Comparison of ENCODE assay signal across 24 mouse cellular contexts in the genomic region with DNA sequence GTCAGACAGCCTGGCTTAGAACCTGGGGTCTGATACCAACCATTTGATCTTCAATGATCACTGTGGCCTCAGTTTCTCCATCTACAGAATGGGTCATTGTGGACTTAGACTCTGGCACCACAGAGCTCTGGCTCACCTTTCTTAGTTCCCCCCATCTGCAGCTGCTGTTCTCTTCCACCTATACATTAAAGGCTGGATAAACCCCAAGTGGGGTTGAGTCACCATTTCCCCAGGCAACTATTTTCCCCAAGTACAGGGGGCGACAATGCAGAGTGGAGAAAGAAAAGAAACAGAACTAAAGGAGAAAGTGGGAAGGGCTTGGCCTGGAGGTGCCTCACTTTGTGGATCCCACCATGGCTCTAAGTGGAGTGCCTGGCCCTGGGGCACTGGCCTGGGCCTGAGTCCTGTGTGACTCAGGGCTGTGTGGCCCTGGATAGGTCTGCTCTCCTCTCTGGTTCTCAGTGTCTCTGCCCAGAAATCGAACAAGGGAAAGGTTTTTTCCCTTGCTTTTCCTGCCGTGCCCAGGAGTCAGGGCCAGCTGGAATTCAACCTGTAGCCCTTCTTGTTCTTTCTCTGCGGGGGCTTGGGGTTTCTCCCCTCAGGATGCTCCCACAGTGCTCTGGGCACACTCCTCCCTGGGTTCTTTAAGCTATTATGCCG. TPM values are rescaled to one million over a fixed set of nuclear protein-coding genes. Genes with fewer than 3 reads are reported as not detected.
DNase-seq lines count a peak whose midpoint lies in the region; ATAC-seq lines count a peak whose summit lies in the region.
"Had no signal": no experiment of that assay in that cellular context is flagged by ENCODE, and none has a peak within 500 bp of the region (broad histone marks: within the 10 kb centered on the region; RNA-seq: fewer than 3 reads in every experiment).

No protein-coding gene starts in this region.

- 67% methylated on average over 5 of the region's 5 CpGs for WGBS in heart, embryonic 11.5 days (ENCODE audit: insufficient replicate concordance)
- 72% methylated on average over 5 of the region's 5 CpGs for WGBS in liver, embryonic 13.5 days (ENCODE audit: insufficient replicate concordance)
- 69% methylated on average over 5 of the region's 5 CpGs for WGBS in intestine, embryonic 14.5 days

- H3K9ac ChIP-seq in heart, embryonic 11.5 days (ENCODE audit: low read depth, low read length) = no peak overlapping the region
- H3K9ac ChIP-seq in liver, embryonic 13.5 days = peak overlapping the region; percentile 34
- H3K9ac ChIP-seq in intestine, embryonic 14.5 days (ENCODE audit: low read length) = no peak overlapping the region
- H3K9ac ChIP-seq: hindbrain, embryonic 15.5 days; limb, embryonic 12.5 days; neural tube, embryonic 12.5 days had no signal

- no peak overlapping the region for H3K27ac ChIP-seq in heart, embryonic 11.5 days (ENCODE audit: low read depth, low read length)
- H3K27ac ChIP-seq in liver, embryonic 13.5 days = peak overlapping the region; percentile 78
- peak overlapping the region; percentile 25; the same call in 1 of the 2 replicates for H3K27ac ChIP-seq in intestine, embryonic 14.5 days (ENCODE audit: low read depth)
- H3K27ac ChIP-seq: hindbrain, embryonic 15.5 days; limb, embryonic 12.5 days; neural tube, embryonic 12.5 days had no signal

- H3K4me3 ChIP-seq in heart, embryonic 11.5 days (ENCODE audit: low read depth, low read length) = no peak overlapping the region
- H3K4me3 ChIP-seq in liver, embryonic 13.5 days (replicated peaks) = no peak overlapping the region
- H3K4me3 ChIP-seq in intestine, embryonic 14.5 days (ENCODE audit: low read depth, low read length) = no peak overlapping the region
- H3K4me3 ChIP-seq: hindbrain, embryonic 15.5 days; limb, embryonic 12.5 days; neural tube, embryonic 12.5 days had no signal

- H3K4me1 ChIP-seq in heart, embryonic 11.5 days (ENCODE audit: control insufficient read depth, insufficient read depth, low read length) = no peaks in the 10 kb centered on the region
- peaks cover 67% of the 10 kb centered on the region for H3K4me1 ChIP-seq in liver, embryonic 13.5 days (replicated peaks)
- H3K4me1 ChIP-seq in intestine, embryonic 14.5 days (replicated peaks; ENCODE audit: control insufficient read depth, insufficient read depth, low read length) = peaks cover 7% of the 10 kb centered on the region; the same call in 1 of the 2 replicates
- H3K4me1 ChIP-seq: limb, embryonic 12.5 days; neural tube, embryonic 12.5 days had no signal

- DNase-seq in heart, adult 11 months = peak; percentile 90
- DNase-seq in liver, embryonic 13.5 days = no peak
- DNase-seq in liver (no peak), 3T3-L1 (ENCODE audit: low read depth, low spot score) (peak; percentile 32)
- no peak for DNase-seq in intestine, embryonic 14.5 days (ENCODE audit: low spot score)
- DNase-seq in adrenal gland, adult 8-10 months = no peak
- no peak for DNase-seq in right cerebral cortex, adult 2 months (ENCODE audit: low spot score in 2 of 2)
- DNase-seq: cerebellum, adult 11-12 months; thymus, adult 2 months had no signal

- peaks cover 4% of the 10 kb centered on the region for H3K27me3 ChIP-seq in heart, embryonic 11.5 days (ENCODE audit: control insufficient read depth, insufficient read depth, low read length)
- H3K27me3 ChIP-seq in liver, embryonic 13.5 days = no peaks in the 10 kb centered on the region
- no peaks in the 10 kb centered on the region for H3K27me3 ChIP-seq in intestine, embryonic 14.5 days (replicated peaks; ENCODE audit: control insufficient read depth, insufficient read depth, low read length)
- H3K27me3 ChIP-seq: hindbrain, embryonic 15.5 days; limb, embryonic 12.5 days; neural tube, embryonic 12.5 days had no signal

- H3K4me2 ChIP-seq in heart, embryonic 11.5 days = no peak overlapping the region
- H3K4me2 ChIP-seq in liver, embryonic 13.5 days = no peak overlapping the region
- no peak overlapping the region for H3K4me2 ChIP-seq in intestine, embryonic 14.5 days (ENCODE audit: low read length)
- H3K4me2 ChIP-seq: hindbrain, embryonic 15.5 days; limb, embryonic 12.5 days; neural tube, embryonic 12.5 days had no signal

- no peaks in the 10 kb centered on the region for H3K36me3 ChIP-seq in heart, embryonic 11.5 days (ENCODE audit: control insufficient read depth, insufficient read depth, low read length)
- H3K36me3 ChIP-seq in liver, embryonic 13.5 days = no peaks in the 10 kb centered on the region
- H3K36me3 ChIP-seq in intestine, embryonic 14.5 days (ENCODE audit: control insufficient read depth, insufficient read depth, low read length) = no peaks in the 10 kb centered on the region
- H3K36me3 ChIP-seq: hindbrain, embryonic 15.5 days; limb, embryonic 12.5 days; neural tube, embryonic 12.5 days had no signal

- no peak for ATAC-seq in heart, embryonic 11.5 days (replicated peaks; ENCODE audit: insufficient number of reproducible peaks, low FRiP score, low TSS enrichment)
- no peak for ATAC-seq in liver, embryonic 13.5 days (ENCODE audit: low read depth)
- no peak for ATAC-seq in intestine, embryonic 14.5 days (replicated peaks; ENCODE audit: low FRiP score, low TSS enrichment, low read depth)
- ATAC-seq: forebrain, embryonic 16.5 days had no signal

- no peaks in the 10 kb centered on the region for H3K9me3 ChIP-seq in heart, embryonic 11.5 days (replicated peaks; ENCODE audit: control insufficient read depth, low read length)
- no peaks in the 10 kb centered on the region for H3K9me3 ChIP-seq in liver, embryonic 13.5 days (replicated peaks)
- H3K9me3 ChIP-seq in intestine, embryonic 14.5 days (ENCODE audit: control insufficient read depth, low read length) = no peaks in the 10 kb centered on the region
- H3K9me3 ChIP-seq: hindbrain, embryonic 15.5 days; limb, embryonic 12.5 days; neural tube, embryonic 12.5 days had no signal

RNA-seq across cellular contexts. Expression of gene Ghrhr, which starts 19.0 kb away (rescaled TPM):
- not detected in 2 replicates for polyA plus RNA-seq in heart, embryonic 11.5 days (2014; fragmentation: Nextera tagmentation; extraction: Ambion mirVana)
- 0.06 and 0.08 TPM in 2 replicates for polyA plus RNA-seq in liver, embryonic 13.5 days (2015; fragmentation: Nextera tagmentation; extraction: Ambion mirVana)
- 0.18 and 0.22 TPM in 2 replicates for polyA plus RNA-seq in intestine, embryonic 14.5 days (2014; fragmentation: Nextera tagmentation; extraction: Ambion mirVana)
- not detected for total RNA-seq in adrenal gland, adult 8-10 months (2022)
- total RNA-seq: common myeloid progenitor, adult 5-6 weeks; ES-E14; gastrocnemius, postnatal 10 days; left cerebral cortex, adult 18-20 months; megakaryocyte, adult 5-6 weeks; midbrain, postnatal 0 days had no signal
- polyA plus RNA-seq: C2C12; embryonic facial prominence, embryonic 14.5 days; forebrain, embryonic 16.5 days; heart, postnatal 0 days; hindbrain, embryonic 15.5 days; limb, embryonic 12.5 days; midbrain, postnatal 0 days; neural tube, embryonic 12.5 days; spleen, adult 2 months had no signal

RNA-seq across cellular contexts. Expression of gene Aqp1, which starts 20.9 kb away (rescaled TPM):
- polyA plus RNA-seq in heart, embryonic 11.5 days (2014; fragmentation: Nextera tagmentation; extraction: Ambion mirVana) = 2.1 and 3.7 TPM in 2 replicates
- 41.7 and 45.2 TPM in 2 replicates for polyA plus RNA-seq in liver, embryonic 13.5 days (2015; fragmentation: Nextera tagmentation; extraction: Ambion mirVana)
- 1.9 and 2.2 TPM in 2 replicates for polyA plus RNA-seq in intestine, embryonic 14.5 days (2014; fragmentation: Nextera tagmentation; extraction: Ambion mirVana)
- total RNA-seq in adrenal gland, adult 8-10 months (2022) = 10 to 100 TPM; 38.4 to 78.8 (median 49.7) TPM

Comparison
In these comparisons a context has a peak if more than half of its experiments do, and no peak if none do; other contexts are left out.
1. DNase-seq: peak in heart, adult 11 months (single experiment) and 3T3-L1 (single experiment); none in liver, embryonic 13.5 days (single experiment), liver (single experiment), intestine, embryonic 14.5 days (single experiment), adrenal gland, adult 8-10 months (single experiment) and right cerebral cortex, adult 2 months (0 of 2).